Mouse (Mus musculus) olfactory bulb, adult 2 months (tissue): ENCODE measurements at regions not wholly inside any gene's neighbourhood (a gene's known extent, or its start where the extent isn't known, plus 50 kb on each side); places are given as distances from the start of the nearest gene placed in this dataset.

Experiments
- H3K27ac ChIP-seq: fragments of 200-500 bp; 2 replicates; pipeline ENCODE4 v1.5.1; 2012; ENCODE audit warnings: low read depth, low read length; ENCODE audit not compliant: insufficient read depth
- H3K4me1 ChIP-seq: fragments of 200-500 bp; 2 replicates; pipeline ENCODE4 v1.6.1; 2012; ENCODE audit warnings: low read length; ENCODE audit not compliant: control insufficient read depth, insufficient read depth
- H3K4me3 ChIP-seq: fragments of 200-500 bp; 2 replicates; pipeline ENCODE4 v1.5.1; 2012; ENCODE audit warnings: mild to moderate bottlenecking, low read depth, low read length, moderate library complexity; ENCODE audit not compliant: insufficient read depth
- CTCF ChIP-seq: fragments of 200-500 bp; IDR thresholded peaks from 2 replicates; pipeline ENCODE4 v1.5.1; 2012; ENCODE audit warnings: low read depth, mild to moderate bottlenecking, low read length, moderate library complexity; ENCODE audit not compliant: insufficient read depth
- POLR2A ChIP-seq: fragments of 200-500 bp; IDR thresholded peaks from 2 replicates; pipeline ENCODE4 v1.6.1; 2012; ENCODE audit warnings: mild to moderate bottlenecking, low read depth, low read length, moderate library complexity; ENCODE audit not compliant: insufficient read depth
- WGBS: fragments of 180-500 bp; shearing (Covaris S2); methylation state at CpG from one replicate; pipeline ENCODE4 v1.1.7; 2018; 5-methylcytosine and 5-hydroxymethylcytosine counted together

GRCm38 (mm10) chr2:51436590-51436989 is 190.7 kb upstream of the Tas2r134 start:
- TF ChIP-seq POLR2A: no peak
- peak; percentile 46; the same call in 1 of the 2 replicates for TF ChIP-seq CTCF
- H3K4me3 ChIP-seq: no peak overlapping the region
- H3K4me1 ChIP-seq: no peaks in the 10 kb centered on the region
- H3K27ac ChIP-seq: no peak overlapping the region
- WGBS: 47% methylated on average over 3 of the region's 3 CpGs

GRCm38 (mm10) chr2:51431564-51431963 is 195.7 kb upstream of the Tas2r134 start:
- Histone ChIP-seq H3K4me1 (no peaks in the 10 kb centered on the region), H3K27ac (no peak overlapping the region), H3K4me3 (no peak overlapping the region)
- WGBS: 61% methylated on average over 3 of the region's 3 CpGs
- no peak for TF ChIP-seq POLR2A
- no peak for TF ChIP-seq CTCF

GRCm38 (mm10) chr2:51429716-51430115 is 197.6 kb upstream of the Tas2r134 start:
- 81% methylated on average over 5 of the region's 5 CpGs for WGBS

GRCm38 (mm10) chr2:51422442-51422841 is 204.9 kb upstream of the Tas2r134 start:
- Histone ChIP-seq H3K27ac (no peak overlapping the region), H3K4me3 (no peak overlapping the region), H3K4me1 (no peaks in the 10 kb centered on the region)
- 94% methylated on average over 6 of the region's 6 CpGs for WGBS
- TF ChIP-seq POLR2A (no peak), CTCF (no peak)

More at GRCm38 (mm10) chr2:51429716-51430115, 197.6 kb upstream of the Tas2r134 start:
- Histone ChIP-seq H3K4me3 (no peak overlapping the region), H3K27ac (no peak overlapping the region), H3K4me1 (no peaks in the 10 kb centered on the region)
- TF ChIP-seq CTCF: no peak
- TF ChIP-seq POLR2A: no peak

GRCm38 (mm10) chr2:51417908-51418690 is 209.2 kb upstream of the Tas2r134 start:
- Histone ChIP-seq H3K4me3 (no peak overlapping the region), H3K4me1 (no peaks in the 10 kb centered on the region), H3K27ac (no peak overlapping the region)
- 35% methylated on average over 10 of the region's 10 CpGs for WGBS
- TF ChIP-seq POLR2A (no peak), CTCF (no peak)

GRCm38 (mm10) chr2:51388390-51388789 is 238.9 kb upstream of the Tas2r134 start:
- TF ChIP-seq POLR2A: no peak
- no peak for TF ChIP-seq CTCF
- WGBS: 92% methylated on average over 9 of the region's 9 CpGs
- Histone ChIP-seq H3K4me3 (no peak overlapping the region), H3K27ac (no peak overlapping the region), H3K4me1 (no peaks in the 10 kb centered on the region)

GRCm38 (mm10) chr2:51387136-51387535 is 238.2 kb upstream of the Rnd3 start:
- Histone ChIP-seq H3K4me3 (no peak overlapping the region), H3K27ac (no peak overlapping the region), H3K4me1 (no peaks in the 10 kb centered on the region)
- TF ChIP-seq CTCF (no peak), POLR2A (no peak)
- WGBS: 18% methylated on average over 1 of the region's 1 CpGs

GRCm38 (mm10) chr2:51376597-51376996 is 227.7 kb upstream of the Rnd3 start:
- Histone ChIP-seq H3K4me1 (no peaks in the 10 kb centered on the region), H3K27ac (no peak overlapping the region), H3K4me3 (no peak overlapping the region)
- WGBS: 91% methylated on average over 4 of the region's 4 CpGs
- TF ChIP-seq CTCF (no peak), POLR2A (no peak)

- Histone ChIP-seq H3K4me3 (no peak overlapping the region), H3K4me1 (no peaks in the 10 kb centered on the region), H3K27ac (no peak overlapping the region)
- no peak for TF ChIP-seq CTCF
- no peak for TF ChIP-seq POLR2A
- 90% methylated on average over 6 of the region's 6 CpGs for WGBS
These were observed 225.7 kb upstream of the Rnd3 start for GRCm38 (mm10) chr2:51374636-51375035.
